Mouse (Mus musculus) stomach, embryonic 16.5 days (tissue): ENCODE data around the gene Mroh2a. TPM values are rescaled to one million over a fixed set of nuclear protein-coding genes. Genes with fewer than 3 reads are reported as not detected.

Experiments used
- ATAC-seq: fragments of 200-750 bp; cut with Nextera tagmentation; 2 replicates; pipeline ENCODE4 v1.8.0; 2017; ENCODE audit warnings: moderate number of reproducible peaks, moderate TSS enrichment; ENCODE audit not compliant: insufficient read depth, low FRiP score
- H3K27ac ChIP-seq: fragments of 300-500 bp; sonication (generic); 2 replicates; pipeline ENCODE4 v1.5.1; 2014; ENCODE audit warnings: low read length
- H3K27me3 ChIP-seq: fragments of 300-500 bp; sonication (generic); 2 replicates; pipeline ENCODE4 v1.6.1; 2014; ENCODE audit warnings: low read length, control low read depth, mixed read lengths; ENCODE audit not compliant: control insufficient read depth, insufficient read depth
- H3K36me3 ChIP-seq: fragments of 300-500 bp; sonication (generic); 2 replicates; pipeline ENCODE4 v1.6.1; 2014; ENCODE audit warnings: low read length; ENCODE audit not compliant: control insufficient read depth, insufficient read depth
- H3K4me1 ChIP-seq: fragments of 300-500 bp; sonication (generic); 2 replicates; pipeline ENCODE4 v1.6.1; 2014; ENCODE audit warnings: low read length, control low read depth, mixed read lengths; ENCODE audit not compliant: control insufficient read depth, insufficient read depth
- H3K4me2 ChIP-seq: fragments of 300-500 bp; sonication (generic); 2 replicates; pipeline ENCODE4 v1.6.1; 2014; ENCODE audit warnings: low read depth, low read length, mixed read lengths
- H3K4me3 ChIP-seq: fragments of 300-500 bp; sonication (generic); replicated peaks from 2 replicates; pipeline ENCODE4 v1.5.1; 2014; ENCODE audit warnings: mild to moderate bottlenecking, low read length
- H3K9ac ChIP-seq: fragments of 300-500 bp; sonication (generic); 2 replicates; pipeline ENCODE4 v1.6.1; 2014; ENCODE audit warnings: low read length
- H3K9me3 ChIP-seq: fragments of 300-500 bp; sonication (generic); replicated peaks from 2 replicates; pipeline ENCODE4 v1.6.1; 2016; ENCODE audit warnings: low read length, control low read depth; ENCODE audit not compliant: control insufficient read depth
- WGBS: fragments of 180-500 bp; shearing (Covaris S2); extraction: QIAGEN DNeasy Blood & Tissue Kit; methylation state at CpG from one replicate; pipeline ENCODE4 v1.1.7; 2014; 5-methylcytosine and 5-hydroxymethylcytosine counted together
- polyA plus RNA-seq: library from polyadenylated mRNA; unstranded; fragments of >200 nt; fragmentation: Nextera tagmentation; extraction: Ambion mirVana; gene quantifications from 2 replicates; pipeline ENCODE4 v1.2.1, GENCODE M21; 2015

Mroh2a gene
- polyA plus RNA-seq, 1 experiment from 2014 or later = 1.6 TPM

DNA sequence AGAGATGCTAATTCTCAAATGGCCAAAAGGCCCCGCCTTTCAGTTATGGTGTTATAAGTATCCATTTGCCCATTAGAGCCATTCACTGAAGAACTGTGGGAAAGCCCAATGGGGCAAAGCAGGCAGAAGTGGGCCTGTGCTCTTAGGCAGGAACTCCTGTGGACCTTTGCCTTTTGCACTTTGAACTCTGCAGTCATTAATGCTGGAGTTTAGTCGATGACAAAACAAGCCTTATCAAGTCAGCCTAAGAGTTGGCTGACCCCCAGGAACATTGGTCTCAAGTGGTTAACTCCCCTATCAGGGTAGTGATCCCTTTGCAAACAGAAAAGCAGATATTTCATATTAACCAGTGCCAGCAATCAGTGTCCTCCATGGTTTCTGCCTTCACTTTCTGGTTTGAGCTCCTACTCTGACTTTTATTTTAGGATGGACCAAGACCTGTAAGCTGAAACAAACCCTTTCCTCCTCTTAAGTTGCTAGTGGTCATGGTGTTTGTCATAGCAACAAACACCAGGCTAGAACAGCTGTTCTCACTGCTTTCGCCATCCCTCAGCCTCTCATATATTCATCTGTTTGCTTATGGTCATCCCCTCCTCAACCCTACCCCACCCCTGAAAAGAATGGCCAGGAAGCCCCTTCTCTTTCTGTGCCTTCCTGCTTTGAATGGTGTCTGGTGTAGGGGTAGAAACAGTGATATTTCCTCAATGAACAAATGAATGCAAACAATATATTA, 61.4 kb downstream of the Mroh2a start:
- no peak overlapping the region for H3K9ac ChIP-seq
- H3K4me3 ChIP-seq = no peak overlapping the region
- H3K9me3 ChIP-seq = 0 out of 2 replicates have a peak, but pooled peaks cover 3% of the 10 kb centered on the region
- no peak overlapping the region for H3K27ac ChIP-seq
- WGBS = 33% methylated on average over 3 of the region's 3 CpGs
- H3K4me1 ChIP-seq = no peaks in the 10 kb centered on the region
- no peaks in the 10 kb centered on the region for H3K36me3 ChIP-seq
- no peaks in the 10 kb centered on the region for H3K27me3 ChIP-seq
- no peak overlapping the region for H3K4me2 ChIP-seq
- peak; percentile 11; the same call in 1 of the 2 replicates for ATAC-seq

- no peak for ATAC-seq
- no peak overlapping the region for H3K27ac ChIP-seq
- no peak overlapping the region for H3K4me2 ChIP-seq
- H3K4me3 ChIP-seq = no peak overlapping the region
- H3K36me3 ChIP-seq = no peaks in the 10 kb centered on the region
- H3K27me3 ChIP-seq = no peaks in the 10 kb centered on the region
- no peak overlapping the region for H3K9ac ChIP-seq
- H3K4me1 ChIP-seq = no peaks in the 10 kb centered on the region
- 71% methylated on average over 3 of the region's 3 CpGs for WGBS
- H3K9me3 ChIP-seq = 0 out of 2 replicates have a peak, but pooled peaks cover 3% of the 10 kb centered on the region
Measured at GRCm38 (mm10) chr1:88288789-88289127, 62.0 kb downstream of the Mroh2a start.

DNA sequence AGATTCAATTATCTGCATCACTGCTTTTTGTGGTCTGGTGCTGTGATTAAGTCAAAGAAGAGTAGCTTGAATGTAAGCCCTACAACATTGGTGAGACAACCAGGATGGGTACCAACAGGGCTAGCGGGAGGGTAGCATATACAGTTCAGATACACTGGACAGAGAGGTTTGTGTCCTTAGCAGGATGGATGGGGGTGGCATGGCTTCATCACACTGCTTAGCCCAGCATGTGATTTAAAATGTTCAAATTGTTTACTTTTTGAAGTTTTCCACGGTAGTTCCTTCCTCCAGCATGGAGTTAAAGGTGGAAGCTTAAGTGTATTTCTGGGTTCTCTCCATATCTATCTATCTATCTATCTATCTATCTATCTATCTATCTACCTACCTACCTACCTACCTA, 62.4 kb downstream of the Mroh2a start:
- no peak for ATAC-seq
- no peaks in the 10 kb centered on the region for H3K36me3 ChIP-seq
- no peak overlapping the region for H3K4me2 ChIP-seq
- no peaks in the 10 kb centered on the region for H3K4me1 ChIP-seq
- H3K9ac ChIP-seq = no peak overlapping the region
- H3K4me3 ChIP-seq = no peak overlapping the region
- H3K9me3 ChIP-seq = 0 out of 2 replicates have a peak, but pooled peaks cover 3% of the 10 kb centered on the region
- H3K27ac ChIP-seq = no peak overlapping the region
- WGBS = 42% methylated on average over 2 of the region's 2 CpGs
- no peaks in the 10 kb centered on the region for H3K27me3 ChIP-seq

DNA sequence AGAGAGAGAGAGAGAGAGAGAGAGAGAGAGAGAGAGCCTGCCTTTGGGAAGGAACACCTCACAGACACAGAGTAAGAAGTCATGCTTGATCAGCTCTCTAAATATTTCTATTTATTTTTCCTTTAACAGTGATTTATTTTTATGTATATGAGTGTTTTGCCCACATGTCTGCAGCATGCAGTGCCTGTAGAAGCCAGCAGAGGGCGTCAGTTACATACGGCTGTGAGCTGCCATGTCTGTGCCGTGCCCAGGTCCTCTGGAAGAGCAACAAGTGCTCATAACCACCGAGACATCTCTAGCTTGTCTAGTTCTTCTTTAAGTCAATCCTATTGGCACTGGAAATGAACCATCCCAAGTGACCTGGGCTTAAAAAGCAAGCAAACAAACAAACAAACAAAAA, 63.1 kb downstream of the Mroh2a start:
- Histone ChIP-seq H3K9me3 (peaks cover 3% of the 10 kb centered on the region; the same call in 1 of the 2 replicates), H3K4me1 (no peaks in the 10 kb centered on the region), H3K36me3 (no peaks in the 10 kb centered on the region), H3K27me3 (no peaks in the 10 kb centered on the region), H3K4me3 (no peak overlapping the region), H3K27ac (no peak overlapping the region), H3K9ac (no peak overlapping the region), H3K4me2 (no peak overlapping the region)
- no peak for ATAC-seq
- 42% methylated on average over 4 of the region's 4 CpGs for WGBS

GRCm38 (mm10) chr1:88290511-88290910, 63.7 kb downstream of the Mroh2a start:
- H3K4me2 ChIP-seq = no peak overlapping the region
- no peaks in the 10 kb centered on the region for H3K36me3 ChIP-seq
- no peak overlapping the region for H3K9ac ChIP-seq
- no peak for ATAC-seq
- 66% methylated on average over 1 of the region's 1 CpGs for WGBS
- no peaks in the 10 kb centered on the region for H3K27me3 ChIP-seq
- H3K4me1 ChIP-seq = no peaks in the 10 kb centered on the region
- H3K4me3 ChIP-seq = no peak overlapping the region
- H3K27ac ChIP-seq = no peak overlapping the region
- H3K9me3 ChIP-seq = peaks cover 5% of the 10 kb centered on the region; the same call in 1 of the 2 replicates

DNA sequence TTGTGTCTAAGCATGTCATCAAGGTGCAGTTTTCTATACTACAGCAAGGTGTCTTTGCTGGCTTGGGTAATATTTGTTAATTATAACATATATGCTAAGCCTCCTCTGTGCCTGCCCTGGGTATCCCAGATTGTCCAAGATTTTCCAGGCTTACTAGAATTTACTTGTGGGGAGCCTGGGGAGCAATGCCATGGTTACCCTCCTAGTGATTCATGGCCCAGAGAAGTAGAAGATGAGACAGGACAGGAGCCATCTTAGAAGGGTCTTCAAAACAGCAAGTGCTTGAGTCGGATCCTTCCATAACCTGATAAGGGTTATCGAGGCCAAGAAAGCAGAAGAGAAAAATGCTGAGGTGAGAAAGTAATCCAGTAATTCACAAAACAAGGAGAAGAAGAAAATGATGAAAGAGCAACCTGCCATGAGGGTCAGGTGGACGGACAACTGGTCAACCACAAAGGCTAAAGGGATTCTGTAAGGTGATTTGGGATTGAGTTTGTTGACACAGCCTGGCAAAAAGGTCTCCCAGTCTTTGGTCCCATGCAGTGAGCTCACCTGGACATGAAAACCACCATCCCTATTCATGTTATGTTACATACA, 64.7 kb downstream of the Mroh2a start:
- H3K4me3 ChIP-seq = no peak overlapping the region
- H3K36me3 ChIP-seq = no peaks in the 10 kb centered on the region
- H3K9me3 ChIP-seq = peaks cover 11% of the 10 kb centered on the region
- 60% methylated on average over 3 of the region's 3 CpGs for WGBS
- no peaks in the 10 kb centered on the region for H3K4me1 ChIP-seq
- no peak overlapping the region for H3K27ac ChIP-seq
- H3K27me3 ChIP-seq = no peaks in the 10 kb centered on the region
- no peak overlapping the region for H3K9ac ChIP-seq
- H3K4me2 ChIP-seq = no peak overlapping the region
- ATAC-seq = no peak

- Histone ChIP-seq H3K27me3 (no peaks in the 10 kb centered on the region), H3K9ac (no peak overlapping the region), H3K36me3 (no peaks in the 10 kb centered on the region), H3K4me1 (no peaks in the 10 kb centered on the region), H3K4me2 (no peak overlapping the region), H3K4me3 (no peak overlapping the region), H3K27ac (no peak overlapping the region), H3K9me3 (peaks cover 11% of the 10 kb centered on the region)
- no peak for ATAC-seq
- WGBS = 51% methylated on average over 2 of the region's 2 CpGs
Measured at GRCm38 (mm10) chr1:88292057-88292456, 65.3 kb downstream of the Mroh2a start.

DNA sequence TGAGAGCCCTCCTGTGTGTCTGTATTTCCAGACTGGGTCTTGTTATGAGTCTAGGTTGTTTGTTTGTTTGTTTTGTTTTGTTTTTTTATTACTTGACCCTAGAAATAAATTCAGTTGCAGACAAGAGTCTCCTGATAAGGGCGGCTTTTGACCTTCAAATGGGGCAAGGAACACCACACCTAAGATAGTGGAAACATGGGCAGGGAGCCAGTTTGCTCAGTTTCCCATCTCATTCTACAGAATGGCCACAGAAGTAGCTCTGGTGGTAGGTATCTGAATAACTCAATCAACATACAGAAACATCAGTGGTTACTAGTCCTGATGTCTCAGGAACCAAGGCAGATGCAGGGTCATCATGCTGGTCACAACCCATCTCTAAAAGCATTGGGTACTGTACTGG, 67.9 kb downstream of the Mroh2a start:
- no peak overlapping the region for H3K9ac ChIP-seq
- ATAC-seq = no peak
- H3K9me3 ChIP-seq = peaks cover 10% of the 10 kb centered on the region
- H3K4me1 ChIP-seq = no peaks in the 10 kb centered on the region
- H3K4me3 ChIP-seq = no peak overlapping the region
- no peaks in the 10 kb centered on the region for H3K27me3 ChIP-seq
- no peaks in the 10 kb centered on the region for H3K36me3 ChIP-seq
- 17% methylated on average over 1 of the region's 1 CpGs for WGBS
- no peak overlapping the region for H3K4me2 ChIP-seq
- no peak overlapping the region for H3K27ac ChIP-seq

- no peak overlapping the region for H3K9ac ChIP-seq
- H3K4me1 ChIP-seq = no peaks in the 10 kb centered on the region
- no peak overlapping the region for H3K27ac ChIP-seq
- no peak overlapping the region for H3K4me3 ChIP-seq
- H3K36me3 ChIP-seq = no peaks in the 10 kb centered on the region
- peak; percentile 18 for ATAC-seq
- H3K4me2 ChIP-seq = no peak overlapping the region
- H3K27me3 ChIP-seq = no peaks in the 10 kb centered on the region
- 73% methylated on average over 4 of the region's 4 CpGs for WGBS
- peaks cover 19% of the 10 kb centered on the region for H3K9me3 ChIP-seq
Measured at GRCm38 (mm10) chr1:88296171-88296920, 69.6 kb downstream of the Mroh2a start.
